Mouse (Mus musculus): ENCODE measurements at regions not wholly inside any gene's neighbourhood (a gene's known extent, or its start where the extent isn't known, plus 50 kb on each side); places are given as distances from the start of the nearest gene placed in this dataset.

DNA sequence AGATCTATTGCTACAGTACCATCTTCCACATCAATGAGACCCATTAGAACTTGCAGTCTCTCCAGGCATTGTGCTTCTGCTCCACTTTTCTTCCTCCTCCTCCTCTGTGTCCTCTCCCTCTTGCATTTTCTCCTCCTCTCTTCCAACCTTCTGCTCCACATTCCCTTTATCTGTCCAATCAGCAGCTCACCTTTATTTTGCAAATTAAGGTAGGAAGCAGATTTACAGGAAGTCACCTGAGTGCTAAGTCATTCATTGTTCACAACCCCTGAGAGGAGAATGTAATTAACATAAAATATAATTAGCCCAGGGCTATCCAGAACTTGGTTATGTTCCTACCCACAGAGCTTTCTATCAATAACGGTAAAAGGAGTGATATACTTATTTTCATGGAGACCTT is 863.7 kb downstream of the Pla2g4a start:
- H3K4me3 ChIP-seq (replicated peaks in 1 of 3; ENCODE audit: low read depth in 2 of 3, low read length in 2 of 3, poor library complexity in 1 of 3): no peak overlapping the region
- no peak overlapping the region for H3K4me2 ChIP-seq (ENCODE audit: insufficient read depth, low read depth, poor library complexity, severe bottlenecking)
- no peak for DNase-seq (ENCODE audit: extremely low read depth)
- in situ Hi-C loops (cut with MboI; ENCODE audit: low pct_ligation_motif_present, low pct_unique_long_range_greater_than_20kb, low sequenced_read_pairs): no loop called here
- H3K27me3 ChIP-seq (replicated peaks): no peaks in the 10 kb centered on the region
- TF ChIP-seq USF1 (IDR thresholded peaks at IDR 0.05; ENCODE audit: low read depth, low read length) (no peak), TBP (conservative IDR thresholded peaks at IDR 0.05; ENCODE audit: low read depth, low read length) (no peak), KAT2A (IDR thresholded peaks at IDR 0.05; ENCODE audit: insufficient replicate concordance, low read length) (no peak), GABPA (IDR thresholded peaks at IDR 0.05; ENCODE audit: insufficient replicate concordance, low read depth, low read length) (no peak), RAD21 (IDR thresholded peaks at IDR 0.05; ENCODE audit: low read depth, low read length) (no peak), JUN (IDR thresholded peaks at IDR 0.05; ENCODE audit: insufficient read depth, low read depth, low read length) (no peak), ZKSCAN1 (IDR thresholded peaks at IDR 0.05; ENCODE audit: borderline replicate concordance, low read depth, low read length) (no peak), NELFE (IDR thresholded peaks at IDR 0.05; ENCODE audit: low read depth, low read length) (no peak)
- dilution Hi-C loops (cut with MboI; ENCODE audit: extremely low pct_ligation_motif_present, extremely low pct_unique_long_range_greater_than_20kb, low sequenced_read_pairs): no loop called here
- no peaks in the 10 kb centered on the region for H3K79me2 ChIP-seq (replicated peaks; ENCODE audit: control insufficient read depth, extremely low read depth, insufficient read depth, poor library complexity, severe bottlenecking)
- H3K4me1 ChIP-seq (ENCODE audit: control insufficient read depth in 1 of 2, insufficient read depth in 2 of 2): no peaks in the 10 kb centered on the region
- H3K9me3 ChIP-seq (replicated peaks; ENCODE audit: low read length): peaks cover 12% of the 10 kb centered on the region
- no peak overlapping the region for H3K9ac ChIP-seq (ENCODE audit: insufficient read depth, low read depth)
- H3K27ac ChIP-seq (ENCODE audit: insufficient read depth, low read depth): no peak overlapping the region
- no peaks in the 10 kb centered on the region for H3K36me3 ChIP-seq (replicated peaks in 1 of 2; ENCODE audit: control insufficient read depth in 1 of 2, insufficient read depth in 1 of 2, low read length in 1 of 2)

DNA sequence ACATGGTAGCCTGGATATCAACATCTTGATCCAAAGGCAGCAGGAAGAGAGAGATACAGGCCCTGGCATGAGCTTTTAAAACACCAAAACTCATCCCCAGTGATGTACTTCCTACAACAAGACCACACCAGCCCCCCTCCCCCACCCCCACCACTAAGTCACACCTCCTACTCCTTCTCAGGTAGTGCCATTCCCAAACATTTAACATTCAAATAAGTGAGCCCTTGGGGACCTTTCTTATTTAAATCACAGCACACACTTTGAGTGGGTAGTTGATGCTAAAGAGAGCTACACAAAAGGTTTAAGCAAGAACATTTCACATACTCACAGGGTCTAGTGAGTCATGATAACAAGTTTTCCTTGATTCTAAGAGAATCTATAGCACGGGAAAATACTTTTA is 886.4 kb downstream of the Pla2g4a start:
- Histone ChIP-seq H3K79me2 (replicated peaks; ENCODE audit: control insufficient read depth, extremely low read depth, insufficient read depth, poor library complexity, severe bottlenecking) (no peaks in the 10 kb centered on the region), H3K4me3 (replicated peaks in 1 of 3; ENCODE audit: low read depth in 2 of 3, low read length in 2 of 3, poor library complexity in 1 of 3) (no peak overlapping the region), H3K4me1 (ENCODE audit: control insufficient read depth in 1 of 2, insufficient read depth in 2 of 2) (no peaks in the 10 kb centered on the region), H3K27ac (ENCODE audit: insufficient read depth, low read depth) (no peak overlapping the region), H3K4me2 (ENCODE audit: insufficient read depth, low read depth, poor library complexity, severe bottlenecking) (no peak overlapping the region), H3K27me3 (replicated peaks) (no peaks in the 10 kb centered on the region), H3K9me3 (replicated peaks; ENCODE audit: low read length) (peaks cover 21% of the 10 kb centered on the region), H3K36me3 (replicated peaks in 1 of 2; ENCODE audit: control insufficient read depth in 1 of 2, insufficient read depth in 1 of 2, low read length in 1 of 2) (no peaks in the 10 kb centered on the region), H3K9ac (ENCODE audit: insufficient read depth, low read depth) (no peak overlapping the region)
- dilution Hi-C loops (cut with MboI; ENCODE audit: extremely low pct_ligation_motif_present, extremely low pct_unique_long_range_greater_than_20kb, low sequenced_read_pairs) (no loop called here), in situ Hi-C loops (cut with MboI; ENCODE audit: low pct_ligation_motif_present, low pct_unique_long_range_greater_than_20kb, low sequenced_read_pairs) (no loop called here)
- no peak for DNase-seq (ENCODE audit: extremely low read depth)
- TF ChIP-seq ETS1 (conservative IDR thresholded peaks at IDR 0.05; ENCODE audit: low read depth, low read length): no peak
- TF ChIP-seq MEF2A (IDR thresholded peaks at IDR 0.05; ENCODE audit: borderline replicate concordance, low read depth, low read length): no peak
- TF ChIP-seq SIN3A (IDR thresholded peaks at IDR 0.05; ENCODE audit: low read length): no peak
- TF ChIP-seq CHD2 (IDR thresholded peaks at IDR 0.05; ENCODE audit: low read length): no peak
- TF ChIP-seq EP300 (IDR thresholded peaks at IDR 0.05; ENCODE audit: low read length): no peak
- TF ChIP-seq IRF4 (IDR thresholded peaks at IDR 0.05; ENCODE audit: low read depth, low read length): no peak
- no peak for TF ChIP-seq PAX5 (IDR thresholded peaks at IDR 0.05; ENCODE audit: low read length)
- no peak for TF ChIP-seq TCF12 (IDR thresholded peaks at IDR 0.05; ENCODE audit: low read depth, low read length)
- TF ChIP-seq TBP (conservative IDR thresholded peaks at IDR 0.05; ENCODE audit: low read depth, low read length): no peak
- TF ChIP-seq ZMIZ1 (IDR thresholded peaks at IDR 0.05; ENCODE audit: low read depth, low read length): no peak
- TF ChIP-seq CTCF (conservative IDR thresholded peaks at IDR 0.05 in 1 of 2, IDR thresholded peaks at IDR 0.05 in 1 of 2; ENCODE audit: low read depth in 2 of 2, low read length in 2 of 2): no peak
- TF ChIP-seq MAFK (IDR thresholded peaks at IDR 0.05; ENCODE audit: insufficient replicate concordance, low read length): no peak
- TF ChIP-seq POLR2A (IDR thresholded peaks at IDR 0.05; ENCODE audit: low read depth, low read length): no peak
- no peak for TF ChIP-seq SMC3 (IDR thresholded peaks at IDR 0.05; ENCODE audit: low read depth, low read length)
